Mouse (Mus musculus): ENCODE measurements around the gene Polr1b. TPM values are rescaled to one million over a fixed set of nuclear protein-coding genes. Genes with fewer than 3 reads are reported as not detected.
A peak's percentile ranks its signal among the peaks of the same experiment; 100 is the strongest.

Polr1b gene
- polyA plus RNA-seq, 1 experiment: 21.6 TPM

DNA sequence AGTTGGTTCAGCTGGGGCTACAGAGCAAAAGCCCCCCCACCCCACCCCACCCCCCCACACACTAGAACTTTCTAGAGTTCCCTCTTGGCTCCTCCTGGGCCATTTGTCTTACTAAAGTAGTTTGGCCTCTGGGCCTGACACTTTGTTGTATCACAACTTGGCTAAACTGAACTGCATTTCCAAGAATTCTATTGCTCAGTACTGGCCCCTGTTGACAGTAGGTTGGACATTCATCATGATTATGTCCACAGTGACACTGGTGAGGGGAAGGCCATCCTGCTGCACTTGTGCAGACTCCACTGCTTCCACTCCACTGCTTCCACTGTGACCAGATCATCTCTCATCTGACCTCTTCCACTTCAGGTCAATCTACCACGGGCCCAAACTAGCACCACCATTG, 52.0 kb downstream of the Polr1b start:
- 64% methylated on average over 1 of the region's 1 CpGs for WGBS
- Histone ChIP-seq H3K4me3 (replicated peaks; ENCODE audit: control insufficient read depth, low read depth, low read length) (no peak overlapping the region), H3K27ac (ENCODE audit: control insufficient read depth, insufficient read depth, low read depth, low read length, poor library complexity) (no peak overlapping the region), H3K4me1 (ENCODE audit: control insufficient read depth, insufficient read depth, low read length) (no peaks in the 10 kb centered on the region)
- TF ChIP-seq POLR2A (IDR thresholded peaks at IDR 0.05; ENCODE audit: borderline replicate concordance, control insufficient read depth, low read depth, low read length) (no peak), CTCF (IDR thresholded peaks at IDR 0.05; ENCODE audit: control insufficient read depth, insufficient read depth, low read length) (no peak)

DNA sequence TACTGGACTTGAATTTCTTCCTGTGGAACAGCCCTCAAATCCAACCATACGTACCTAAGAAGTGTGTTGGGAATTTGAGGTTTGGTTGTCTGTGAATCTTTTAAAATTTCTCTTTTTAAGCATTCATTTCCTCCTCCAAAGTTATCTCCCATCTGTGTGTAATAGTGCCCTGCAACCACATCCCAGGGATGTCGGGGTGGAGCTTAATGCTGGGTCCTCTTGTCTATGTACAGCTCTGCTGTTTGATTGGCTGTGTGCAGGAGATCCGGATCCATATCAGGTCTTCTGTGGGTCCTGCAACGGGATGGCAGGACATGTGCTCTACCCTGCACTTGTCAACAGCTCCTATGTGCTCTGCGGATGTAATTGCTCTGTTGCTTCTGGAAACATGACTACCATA, 64.0 kb downstream of the Polr1b start:
- WGBS: 59% methylated on average over 5 of the region's 5 CpGs

DNA sequence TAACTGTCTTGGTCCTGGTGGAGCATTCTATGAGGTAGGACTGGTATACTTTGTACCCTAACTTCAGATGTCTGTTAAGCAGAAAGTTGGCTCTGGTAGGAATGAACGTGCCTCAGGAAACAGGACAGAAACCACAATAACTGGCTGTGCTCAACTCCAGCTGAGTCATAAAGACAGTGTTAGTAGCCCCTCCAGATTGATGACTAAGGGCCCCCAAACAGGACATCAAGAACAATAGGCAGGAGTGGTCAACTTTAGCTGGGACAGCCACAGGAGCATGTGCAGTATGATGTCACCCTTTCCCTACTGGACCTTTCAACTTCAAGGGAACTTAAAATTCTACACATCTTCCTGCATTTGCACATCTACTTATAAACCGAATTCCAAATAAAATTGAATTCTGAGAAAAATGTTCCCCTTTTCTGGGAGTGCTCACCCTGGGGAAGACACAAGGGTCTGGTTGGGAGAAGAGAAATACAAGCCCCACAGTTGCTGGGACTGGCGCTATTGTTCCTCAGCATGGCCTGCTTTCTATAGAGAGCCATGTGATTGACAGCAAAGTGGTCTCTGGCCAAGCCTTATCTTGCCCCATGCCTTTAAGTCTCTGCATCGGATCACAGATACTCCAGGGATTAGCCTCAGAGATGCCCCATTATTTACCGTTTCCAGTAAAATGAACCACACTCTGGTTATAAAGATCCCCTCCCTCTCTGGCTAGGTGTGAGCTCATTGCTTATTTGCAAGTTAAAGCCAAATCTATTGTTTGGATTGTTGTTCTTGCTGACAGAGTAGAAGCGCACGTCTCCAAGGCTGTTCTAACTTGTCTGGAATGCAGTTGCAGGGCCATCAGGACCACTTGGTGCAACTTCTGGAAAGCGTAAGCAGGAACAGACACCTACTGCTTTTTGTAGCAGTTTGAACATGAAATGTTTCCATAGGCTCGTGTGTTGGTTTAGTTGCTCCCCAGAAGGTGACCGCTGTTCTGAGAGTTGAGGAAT, 66.0 kb downstream of the Polr1b start:
- no peaks in the 10 kb centered on the region; the same call in 1 of the 2 replicates for H3K4me1 ChIP-seq (ENCODE audit: control insufficient read depth, insufficient read depth, low read length)
- H3K27ac ChIP-seq (ENCODE audit: control insufficient read depth, insufficient read depth, low read depth, low read length, poor library complexity): no peak overlapping the region
- no peak overlapping the region for H3K4me3 ChIP-seq (replicated peaks; ENCODE audit: control insufficient read depth, low read depth, low read length)
- TF ChIP-seq POLR2A (IDR thresholded peaks at IDR 0.05; ENCODE audit: borderline replicate concordance, control insufficient read depth, low read depth, low read length) (no peak), CTCF (IDR thresholded peaks at IDR 0.05; ENCODE audit: control insufficient read depth, insufficient read depth, low read length) (no peak)
- WGBS: 72% methylated on average over 10 of the region's 10 CpGs

More for the DNA sequence above, 64.0 kb downstream of the Polr1b start:
- no peaks in the 10 kb centered on the region; the same call in 1 of the 2 replicates for H3K4me1 ChIP-seq (ENCODE audit: control insufficient read depth, insufficient read depth, low read length)
- H3K27ac ChIP-seq (ENCODE audit: control insufficient read depth, insufficient read depth, low read depth, low read length, poor library complexity): no peak overlapping the region
- H3K4me3 ChIP-seq (replicated peaks; ENCODE audit: control insufficient read depth, low read depth, low read length): no peak overlapping the region
- TF ChIP-seq CTCF (IDR thresholded peaks at IDR 0.05; ENCODE audit: control insufficient read depth, insufficient read depth, low read length) (no peak), POLR2A (IDR thresholded peaks at IDR 0.05; ENCODE audit: borderline replicate concordance, control insufficient read depth, low read depth, low read length) (no peak)

DNA sequence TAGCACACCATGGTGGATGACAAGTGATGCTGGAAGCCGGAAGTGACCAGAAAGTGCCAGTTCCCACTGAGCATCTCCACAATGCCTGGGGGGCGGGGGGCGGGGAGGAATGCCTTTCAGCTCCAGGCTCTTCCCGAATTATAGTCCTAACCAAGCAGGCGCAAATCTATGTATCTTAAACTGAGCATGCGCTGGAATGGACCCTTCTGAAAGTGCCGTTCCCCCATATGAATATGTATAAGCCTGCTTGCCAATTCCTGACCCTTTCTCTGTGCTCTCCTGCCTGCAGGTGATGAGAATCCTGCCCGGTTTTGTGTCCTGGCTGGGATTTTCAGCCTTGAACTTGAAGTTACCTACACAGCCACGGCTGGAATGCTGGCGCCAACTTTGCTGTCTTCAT, 72.6 kb downstream of the Polr1b start:
- H3K4me1 ChIP-seq (ENCODE audit: control insufficient read depth, insufficient read depth, low read length): peaks cover 1% of the 10 kb centered on the region
- H3K4me3 ChIP-seq (replicated peaks; ENCODE audit: control insufficient read depth, low read depth, low read length): no peak overlapping the region
- H3K27ac ChIP-seq (ENCODE audit: control insufficient read depth, insufficient read depth, low read depth, low read length, poor library complexity): no peak overlapping the region
- TF ChIP-seq CTCF (IDR thresholded peaks at IDR 0.05; ENCODE audit: control insufficient read depth, insufficient read depth, low read length) (no peak), POLR2A (IDR thresholded peaks at IDR 0.05; ENCODE audit: borderline replicate concordance, control insufficient read depth, low read depth, low read length) (no peak)
- WGBS: 80% methylated on average over 10 of the region's 10 CpGs

DNA sequence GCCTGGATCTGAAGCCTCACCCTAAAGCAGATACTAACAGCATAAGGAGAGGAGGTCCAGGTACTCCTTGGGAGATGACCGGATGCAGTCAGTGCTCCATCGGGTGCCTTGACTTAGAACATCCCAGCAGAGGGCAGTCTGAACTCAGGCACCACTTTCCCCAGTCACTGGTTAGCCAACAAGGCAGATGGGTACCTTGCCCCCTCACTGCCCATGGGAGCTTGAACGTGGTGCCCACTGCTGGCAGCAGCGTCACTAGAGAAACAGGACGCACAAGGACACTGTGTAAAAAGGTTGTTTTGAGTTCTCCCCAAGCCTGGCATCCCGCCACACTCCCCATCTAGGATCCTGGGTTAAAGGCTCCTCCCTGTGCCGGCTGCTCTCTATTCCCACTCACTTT, 73.7 kb downstream of the Polr1b start:
- 25% methylated on average over 7 of the region's 7 CpGs for WGBS

DNA sequence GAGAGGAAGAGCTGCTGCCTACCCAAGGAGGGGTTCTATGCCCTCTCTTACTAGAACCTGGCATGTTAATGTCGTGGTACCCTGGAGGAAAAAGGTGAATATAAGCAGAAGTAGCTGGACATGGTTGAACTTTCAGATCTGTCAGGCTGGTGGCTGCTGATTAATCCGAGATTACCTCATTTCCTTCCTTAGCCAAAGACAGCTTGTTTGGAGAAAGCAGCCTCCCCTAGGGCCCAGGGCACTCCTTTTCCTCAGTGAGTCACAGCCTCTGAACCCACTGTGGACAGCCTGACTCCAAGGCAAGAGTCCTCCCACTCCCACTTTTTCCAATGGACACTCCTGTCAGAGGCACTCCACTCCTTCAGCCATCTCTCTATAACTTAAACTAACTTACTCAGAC, 74.8 kb downstream of the Polr1b start:
- no peak for TF ChIP-seq POLR2A (IDR thresholded peaks at IDR 0.05; ENCODE audit: borderline replicate concordance, control insufficient read depth, low read depth, low read length)
- peak overlapping the region; percentile 21; the same call in 1 of the 2 replicates for H3K27ac ChIP-seq (ENCODE audit: control insufficient read depth, insufficient read depth, low read depth, low read length, poor library complexity)
- 0% methylated on average over 2 of the region's 2 CpGs for WGBS
- H3K4me1 ChIP-seq (ENCODE audit: control insufficient read depth, insufficient read depth, low read length): peaks cover 1% of the 10 kb centered on the region
- no peak overlapping the region for H3K4me3 ChIP-seq (replicated peaks; ENCODE audit: control insufficient read depth, low read depth, low read length)

More for the DNA sequence above, 73.7 kb downstream of the Polr1b start:
- Histone ChIP-seq H3K4me3 (replicated peaks; ENCODE audit: control insufficient read depth, low read depth, low read length) (no peak overlapping the region), H3K4me1 (ENCODE audit: control insufficient read depth, insufficient read depth, low read length) (peaks cover 1% of the 10 kb centered on the region), H3K27ac (ENCODE audit: control insufficient read depth, insufficient read depth, low read depth, low read length, poor library complexity) (no peak overlapping the region)
- peak; percentile 91 for TF ChIP-seq CTCF (IDR thresholded peaks at IDR 0.05; ENCODE audit: control insufficient read depth, insufficient read depth, low read length)
- TF ChIP-seq POLR2A (IDR thresholded peaks at IDR 0.05; ENCODE audit: borderline replicate concordance, control insufficient read depth, low read depth, low read length): no peak

Other genes with a start within 250 kb of the Polr1b start
- not detected in 2 replicates for gene Fbln7, start 238.0 kb upstream of the Polr1b start, polyA plus RNA-seq (2011; ENCODE audit: insufficient read depth, insufficient read length, low replicate concordance, missing spikeins)
- gene Zc3h8, start 156.9 kb upstream of the Polr1b start, polyA plus RNA-seq (2011; ENCODE audit: insufficient read depth, insufficient read length, low replicate concordance, missing spikeins): 3.2 and 3.4 TPM in 2 replicates
- gene Zc3h6, start 133.6 kb upstream of the Polr1b start, polyA plus RNA-seq (2011; ENCODE audit: insufficient read depth, insufficient read length, low replicate concordance, missing spikeins): 2.0 and 2.3 TPM in 2 replicates
- 1.1 and 1.3 TPM in 2 replicates for gene Gm10762, start 133.3 kb upstream of the Polr1b start, polyA plus RNA-seq (2011; ENCODE audit: insufficient read depth, insufficient read length, low replicate concordance, missing spikeins)
- not detected in 2 replicates for gene Vinac1, start 52.8 kb upstream of the Polr1b start, polyA plus RNA-seq (2011; ENCODE audit: insufficient read depth, insufficient read length, low replicate concordance, missing spikeins)
- gene Ttl, start 35.1 kb upstream of the Polr1b start, polyA plus RNA-seq (2011; ENCODE audit: insufficient read depth, insufficient read length, low replicate concordance, missing spikeins): 0.99 and 2.2 TPM in 2 replicates
- gene Chchd5, start 28.7 kb downstream of the Polr1b start, polyA plus RNA-seq (2011; ENCODE audit: insufficient read depth, insufficient read length, low replicate concordance, missing spikeins): 11.7 and 19.9 TPM in 2 replicates
- gene Slc20a1, start 97.8 kb downstream of the Polr1b start, polyA plus RNA-seq (2011; ENCODE audit: insufficient read depth, insufficient read length, low replicate concordance, missing spikeins): 84.8 and 139 TPM in 2 replicates
- gene Ckap2l, start 196.2 kb downstream of the Polr1b start, polyA plus RNA-seq (2011; ENCODE audit: insufficient read depth, insufficient read length, low replicate concordance, missing spikeins): 22.9 and 27.3 TPM in 2 replicates
- 2.8 and 5.9 TPM in 2 replicates for gene Il1a, start 209.0 kb downstream of the Polr1b start, polyA plus RNA-seq (2011; ENCODE audit: insufficient read depth, insufficient read length, low replicate concordance, missing spikeins)

All from bone marrow, adult 2 months (tissue).